Mouse (Mus musculus) adrenal gland, adult 18-20 months (tissue): Measurements from ENCODE around the gene Fam228b. TPM values are rescaled to one million over a fixed set of nuclear protein-coding genes. Genes with fewer than 3 reads are reported as not detected.
"Not testable (repeated sequence)": the region's sequence is repeated elsewhere in the genome, so short reads cannot be mapped to it uniquely, and the experiment has no call there.

ENCODE experiments used
- DNase-seq, 2 experiments: peaks; one replicate each; pipeline ENCODE4 v3.0.0; 2021 to 2022; ENCODE audit warnings: low spot score in 2 of 2
- total RNA-seq, 2 experiments: library from RNA; stranded (reverse); gene quantifications; 1 replicate in 1 of 2; 2 replicates in 1 of 2; pipeline ENCODE4 v1.2.3; 2021

Gene Fam228b
- total RNA-seq, 2 experiments from 2014 or later, result 3.3 to 6.1 TPM

DNA sequence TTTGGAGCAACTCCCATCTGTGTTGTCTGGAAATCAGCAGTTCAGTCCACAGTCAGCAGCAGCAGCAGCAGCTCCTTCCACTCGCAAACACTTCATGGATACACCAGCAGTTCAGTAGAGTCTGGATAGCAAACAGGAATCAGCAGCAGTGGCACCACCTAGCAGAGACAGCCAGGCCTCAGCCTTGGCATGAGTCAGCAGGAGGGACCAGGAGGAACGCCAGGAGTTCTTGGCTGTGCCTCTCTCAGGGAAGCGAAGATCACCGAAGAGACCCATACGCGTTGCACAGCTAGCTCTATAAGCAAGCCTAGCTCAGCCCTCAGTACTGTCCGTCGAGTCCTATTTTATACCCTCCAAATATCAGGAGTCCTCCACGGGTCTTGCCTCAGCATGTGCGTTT, 24.6 kb downstream of the Fam228b start:
- DNase-seq, result no peak

DNA sequence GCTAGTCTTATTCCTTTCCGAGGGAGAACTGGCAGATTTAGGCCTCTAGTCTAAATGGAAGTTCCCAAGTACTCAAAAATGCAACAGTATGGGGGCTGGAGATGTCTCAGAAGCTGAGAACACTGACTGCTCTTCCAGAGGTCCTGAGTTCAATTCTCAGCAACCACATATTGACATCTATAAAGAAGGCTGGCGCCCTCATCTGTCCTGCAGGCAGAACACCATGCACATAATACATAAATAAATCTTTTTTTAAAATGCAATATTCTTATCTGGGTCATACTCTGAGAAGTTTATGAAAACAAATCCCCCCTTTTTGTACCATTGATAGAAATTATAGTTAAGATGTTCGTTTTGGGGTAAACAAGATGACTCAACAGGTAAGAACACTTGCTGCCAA, 26.9 kb downstream of the Fam228b start:
- no peak for DNase-seq

DNA sequence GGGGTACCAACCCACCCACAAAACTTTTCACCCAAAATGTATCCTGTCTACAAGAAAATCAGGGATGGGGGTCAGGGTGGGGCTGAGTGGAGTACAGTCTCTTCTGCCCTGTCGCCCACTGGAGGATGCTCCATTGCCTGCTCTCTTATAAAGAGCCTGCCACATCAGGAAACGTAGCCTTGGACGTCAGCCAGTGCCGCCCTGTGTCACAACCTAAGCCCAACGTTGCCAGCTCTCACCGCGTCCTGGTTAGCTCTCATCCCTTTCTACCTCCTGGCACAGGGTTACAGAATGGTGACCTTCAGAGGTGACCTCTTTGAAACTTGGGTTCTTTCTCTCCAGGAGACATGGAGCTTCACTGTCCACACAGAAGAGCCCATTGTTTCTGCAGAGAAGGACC, 28.2 kb downstream of the Fam228b start:
- no peak for DNase-seq

DNA sequence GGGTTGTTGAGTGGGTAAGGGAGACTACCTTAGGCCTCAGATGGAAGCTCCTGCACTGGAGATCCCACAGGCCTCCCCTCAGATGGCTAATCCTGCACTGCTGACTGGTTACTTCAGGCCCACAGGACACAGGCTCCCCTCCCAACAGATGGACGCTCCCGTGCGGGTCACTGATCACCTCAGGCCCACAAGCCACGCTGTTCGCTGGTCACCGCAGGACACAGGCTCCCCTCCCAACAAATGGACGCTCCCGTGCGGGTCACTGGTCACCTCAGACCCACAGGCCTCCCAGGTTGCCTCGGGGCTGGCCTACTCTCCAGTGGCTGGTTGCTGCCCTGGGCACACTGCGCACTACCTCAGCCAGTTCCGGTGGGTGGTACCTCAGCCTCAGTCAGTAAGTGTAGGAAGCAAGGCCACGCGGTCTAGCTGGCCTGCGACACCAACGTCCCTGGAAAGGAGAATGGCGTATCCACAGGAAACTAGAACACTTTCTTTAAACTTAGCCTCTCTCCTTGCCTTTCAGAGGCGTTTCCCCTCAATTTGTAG, 31.0 kb downstream of the Fam228b start, which contains the start of gene Fam228a:
Gene Fam228a, minus strand, starts transcription at position 400 of the 546 bp plus-strand sequence.
- no peak for DNase-seq

DNA sequence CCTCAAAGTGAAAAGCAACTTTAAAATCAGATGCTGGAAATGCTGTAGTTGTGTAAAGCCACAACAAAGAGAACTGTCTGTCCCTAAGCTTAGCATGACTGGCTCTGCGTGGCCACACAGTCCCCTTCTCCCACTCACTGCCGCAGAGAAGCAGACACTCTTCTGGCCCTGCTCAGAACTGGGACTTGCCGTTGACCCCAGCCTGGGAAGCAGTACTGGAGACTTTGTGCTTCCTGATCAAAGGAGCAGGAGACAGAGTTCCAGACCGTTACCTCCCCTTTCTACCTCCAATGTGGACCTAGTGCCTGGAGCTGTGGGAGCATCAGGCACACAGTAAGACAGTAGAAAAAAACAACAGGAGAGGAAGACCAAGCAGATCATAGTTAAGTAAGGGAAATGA, 36.7 kb downstream of the Fam228b start:
- DNase-seq, result no peak

DNA sequence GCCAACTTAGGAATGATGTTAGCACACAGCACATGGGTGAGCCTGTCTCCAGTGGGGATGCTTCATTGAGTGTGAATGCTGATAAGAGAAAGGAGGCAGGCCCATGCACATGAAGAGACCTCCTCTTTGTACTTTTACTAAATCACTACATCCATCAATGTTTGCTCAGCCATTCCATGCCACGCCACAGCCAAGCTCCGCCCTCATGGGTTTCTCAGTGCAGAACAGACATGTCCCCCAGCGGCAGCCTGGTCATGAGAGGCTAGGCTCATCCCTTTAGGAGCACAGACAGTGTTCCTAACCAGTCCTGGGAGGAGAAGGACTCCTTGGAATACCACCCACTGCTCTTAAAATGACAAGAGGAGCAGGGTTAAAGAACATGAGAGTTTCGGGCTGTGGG, 37.4 kb downstream of the Fam228b start:
- DNase-seq, result no peak

DNA sequence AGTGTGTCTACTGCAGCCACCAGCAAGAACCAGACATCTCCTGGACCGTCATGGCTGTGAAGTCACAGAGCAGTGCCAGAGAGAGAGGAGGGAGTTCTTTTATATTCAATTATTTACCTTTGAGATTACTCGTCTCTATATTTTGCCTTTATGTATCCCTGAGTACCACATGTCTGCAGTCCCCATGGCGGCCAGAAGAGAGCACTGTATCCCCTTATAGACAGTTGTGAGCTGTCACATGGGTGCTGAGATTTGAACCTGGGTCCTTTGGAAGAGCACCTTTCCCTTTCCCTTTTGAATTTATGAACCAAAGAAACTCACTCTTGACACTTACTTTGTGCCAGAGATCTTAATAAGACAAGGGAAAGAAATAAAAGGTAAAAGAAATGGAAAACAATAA, 39.9 kb downstream of the Fam228b start:
- DNase-seq, result no peak

DNA sequence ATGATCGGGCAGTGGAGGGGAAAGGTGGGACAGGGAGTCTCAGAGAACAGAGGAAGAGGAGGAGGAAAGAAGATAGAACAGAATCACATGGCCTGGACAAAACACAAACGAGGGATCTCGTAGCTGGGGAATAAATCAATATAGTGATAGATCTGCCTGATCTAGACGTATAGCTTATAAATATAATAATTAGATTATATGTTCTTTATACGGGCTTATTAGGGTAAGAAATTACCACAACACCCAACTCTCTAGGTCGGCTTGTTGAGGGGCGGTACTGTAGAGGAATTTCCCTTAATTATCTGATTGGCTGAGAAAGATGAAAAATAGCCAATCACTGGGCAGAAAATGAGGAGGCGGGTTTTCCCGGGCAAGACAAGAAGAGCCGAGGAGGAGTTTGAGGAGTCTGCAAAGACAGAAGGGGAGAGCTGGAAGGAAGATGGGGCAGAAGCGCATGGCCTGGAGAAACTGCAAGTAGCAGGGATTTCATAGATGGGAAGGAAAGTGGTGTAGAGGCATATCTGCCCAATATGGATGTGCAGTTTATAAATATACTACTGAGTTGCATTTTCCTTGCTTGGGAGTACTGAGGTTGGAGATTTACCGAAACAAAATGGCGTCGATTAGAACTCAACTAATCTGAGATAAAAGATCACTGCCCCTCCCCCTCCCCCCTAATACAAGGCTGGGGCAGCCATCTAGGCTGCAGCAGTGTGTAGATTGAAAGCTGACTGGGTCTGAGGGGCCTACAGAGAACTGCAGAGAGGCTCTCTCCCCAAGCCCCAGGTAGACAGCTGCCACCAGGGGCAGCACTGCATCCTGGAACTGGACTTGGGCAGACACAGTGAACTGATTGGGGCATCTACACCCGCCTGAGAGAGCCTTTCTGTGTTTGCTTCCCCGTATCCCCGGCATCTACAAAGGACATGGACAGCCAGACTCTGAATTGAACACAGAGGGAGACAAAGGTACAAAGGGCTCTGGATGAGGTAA, 49.0 kb downstream of the Fam228b start:
- DNase-seq, result no peak

DNA sequence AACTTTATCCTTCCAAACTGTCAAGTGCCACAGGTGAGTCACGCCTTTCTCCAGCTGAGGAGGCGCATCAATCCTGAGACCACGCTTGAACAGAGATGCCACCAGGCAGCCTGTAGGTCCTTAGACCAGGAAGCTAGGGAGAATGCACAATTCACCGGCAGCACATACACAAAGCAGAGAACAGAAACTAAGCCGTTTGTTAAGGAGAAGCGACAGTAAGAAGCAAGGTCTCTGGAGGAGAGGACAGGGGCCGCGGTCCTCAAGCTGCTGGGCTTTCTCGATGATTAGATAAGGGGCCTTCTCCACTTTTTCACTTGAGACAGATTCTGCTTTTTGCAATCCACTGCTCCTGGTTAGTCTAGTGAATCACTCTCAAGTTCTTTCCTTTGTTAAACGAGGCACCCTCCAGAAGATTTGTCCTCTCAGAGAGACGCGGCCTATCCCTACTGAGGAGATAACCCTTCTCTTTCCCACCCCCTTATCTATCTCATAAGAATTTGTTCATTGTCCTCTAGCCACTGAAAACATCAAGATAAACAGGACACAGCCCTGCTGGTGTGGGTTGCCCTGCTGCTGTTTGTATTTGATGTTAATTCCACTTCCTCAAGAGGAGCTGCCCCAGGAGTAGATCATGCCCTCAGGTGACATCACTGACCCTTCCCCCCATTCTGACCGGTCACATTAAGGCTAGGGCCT, 49.9 kb downstream of the Fam228b start:
- DNase-seq, result no peak

DNA sequence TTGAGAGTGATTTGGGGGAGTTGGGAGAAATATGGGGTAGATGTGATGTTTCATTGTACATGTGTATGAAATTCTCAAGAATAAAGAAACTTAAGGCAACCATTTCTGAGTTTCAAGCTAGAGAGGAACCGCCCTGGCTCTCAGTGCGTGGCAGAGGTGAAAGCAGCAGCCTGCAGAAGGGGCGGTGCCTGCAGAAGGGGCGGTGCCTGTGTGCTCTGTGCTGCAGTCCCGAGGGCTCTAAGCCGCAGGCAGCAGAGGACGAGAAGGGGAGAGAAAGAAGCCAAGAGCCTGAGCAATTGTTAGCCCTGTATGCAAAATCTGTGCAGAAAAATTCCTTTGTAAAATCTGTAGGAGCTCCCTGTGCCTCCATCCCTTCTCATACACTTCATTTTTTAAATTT, 51.6 kb downstream of the Fam228b start:
- DNase-seq, result no peak

DNA sequence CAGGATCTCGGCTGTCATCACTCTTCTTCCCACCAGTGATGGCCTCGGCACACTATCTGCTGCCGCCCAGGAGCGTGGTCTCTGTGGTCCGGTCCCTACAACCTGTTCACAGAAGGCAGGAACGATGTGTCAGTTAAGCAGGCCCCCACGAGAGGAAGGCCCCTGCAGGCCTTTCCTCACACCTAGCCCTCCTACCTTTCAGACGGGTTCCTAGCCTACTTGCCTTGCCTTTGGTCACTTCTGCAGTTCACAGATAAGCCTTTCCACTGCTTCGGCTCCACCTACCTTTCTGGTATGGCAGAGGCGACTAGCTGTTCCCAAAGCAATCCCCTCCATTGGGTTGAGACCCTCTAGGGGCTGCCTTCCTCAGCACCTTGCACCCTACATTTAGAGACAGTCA, 53.5 kb downstream of the Fam228b start:
- no peak for DNase-seq

DNA sequence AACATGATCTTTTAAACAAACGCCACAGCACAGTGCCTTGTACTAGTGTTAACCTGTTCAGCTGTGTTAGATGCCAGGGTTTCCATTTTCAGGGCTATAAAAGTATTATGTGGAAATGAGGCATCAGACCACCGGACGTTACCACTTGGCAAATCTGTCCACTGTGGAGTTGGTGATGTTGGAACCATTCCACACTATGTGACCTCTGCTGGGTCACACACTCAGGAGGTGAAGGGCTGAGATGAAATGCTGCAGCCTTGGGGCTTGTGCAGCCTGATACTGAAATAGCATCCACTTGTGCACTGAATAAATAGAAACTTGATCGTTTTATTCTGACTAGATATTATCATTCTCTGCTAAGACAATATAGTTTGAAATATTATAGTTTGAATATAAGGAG, 55.7 kb downstream of the Fam228b start:
- DNase-seq, result no peak

DNA sequence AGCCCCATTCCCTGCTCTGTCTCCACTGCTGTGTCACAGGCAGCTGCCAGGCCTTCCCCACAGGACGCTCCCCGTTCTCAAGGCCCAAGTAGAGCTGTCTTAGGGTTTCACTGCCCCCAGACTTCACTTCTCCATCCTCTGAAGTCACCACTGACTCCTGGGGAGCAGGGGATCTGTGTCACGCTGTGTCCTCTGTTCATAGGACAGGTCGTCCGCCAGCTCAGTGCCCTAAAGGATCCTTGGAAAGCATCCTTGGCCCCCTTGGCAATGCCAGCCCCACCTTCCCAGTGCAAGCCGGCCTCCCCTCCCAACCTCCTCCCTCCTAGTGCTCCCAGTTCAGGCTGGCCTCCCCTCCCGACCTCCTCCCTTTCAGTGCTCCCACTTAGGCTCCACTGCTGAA, 59.1 kb downstream of the Fam228b start:
- no peak for DNase-seq

DNA sequence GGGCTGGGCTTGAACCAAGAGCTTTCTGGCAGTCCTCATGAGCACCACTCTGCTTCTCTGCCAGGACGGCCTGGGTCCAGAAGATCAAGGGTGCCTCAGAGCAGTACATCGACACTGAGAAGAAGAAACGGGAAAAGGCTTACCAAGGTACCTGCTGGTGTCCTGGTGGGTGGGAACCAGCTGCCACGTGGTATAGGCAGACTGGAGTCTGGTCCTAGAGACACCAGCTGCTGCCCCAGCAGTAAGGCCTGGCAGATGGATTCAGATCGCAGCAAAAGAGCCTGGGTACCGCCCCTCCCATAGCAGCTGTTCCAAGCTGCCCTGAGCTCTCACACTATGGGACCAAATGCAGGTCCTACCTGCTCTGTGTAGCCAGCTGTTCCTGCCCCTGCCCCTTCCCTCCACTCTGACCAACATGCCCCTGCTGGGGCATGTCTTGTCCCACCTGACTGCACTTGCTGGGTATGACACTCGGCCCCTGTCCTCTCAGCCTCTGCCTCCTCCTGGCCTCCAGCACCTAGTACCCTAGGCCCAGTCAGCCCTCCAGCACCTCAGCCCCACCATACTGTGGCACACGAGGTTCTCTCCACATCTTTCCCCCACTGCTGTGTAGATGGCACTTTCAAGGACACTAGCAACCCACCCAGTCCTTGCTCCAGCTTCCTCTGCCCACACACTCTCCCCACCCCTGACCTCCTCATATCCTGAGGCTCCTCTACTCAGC, 60.0 kb downstream of the Fam228b start:
- DNase-seq, result no peak

DNA sequence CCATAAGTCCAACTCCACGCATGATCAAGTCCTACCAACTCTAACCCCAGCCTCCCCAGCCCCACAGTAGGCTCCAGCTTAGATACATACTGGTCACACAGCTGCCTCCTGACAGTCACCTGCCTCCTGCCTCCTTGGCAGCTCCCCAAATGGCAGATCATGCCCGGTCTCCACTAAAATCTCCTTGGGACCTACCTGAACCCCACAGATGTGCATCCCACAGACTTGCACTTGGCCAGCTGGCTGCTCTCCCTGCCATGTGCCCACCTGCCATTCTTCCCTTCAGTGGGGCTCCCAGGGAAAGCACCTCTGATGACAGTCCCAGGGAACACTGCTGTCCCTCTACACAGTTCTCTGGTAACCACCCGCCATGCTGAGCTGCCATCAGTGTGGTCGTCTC, 60.8 kb downstream of the Fam228b start:
- DNase-seq, result no peak

DNA sequence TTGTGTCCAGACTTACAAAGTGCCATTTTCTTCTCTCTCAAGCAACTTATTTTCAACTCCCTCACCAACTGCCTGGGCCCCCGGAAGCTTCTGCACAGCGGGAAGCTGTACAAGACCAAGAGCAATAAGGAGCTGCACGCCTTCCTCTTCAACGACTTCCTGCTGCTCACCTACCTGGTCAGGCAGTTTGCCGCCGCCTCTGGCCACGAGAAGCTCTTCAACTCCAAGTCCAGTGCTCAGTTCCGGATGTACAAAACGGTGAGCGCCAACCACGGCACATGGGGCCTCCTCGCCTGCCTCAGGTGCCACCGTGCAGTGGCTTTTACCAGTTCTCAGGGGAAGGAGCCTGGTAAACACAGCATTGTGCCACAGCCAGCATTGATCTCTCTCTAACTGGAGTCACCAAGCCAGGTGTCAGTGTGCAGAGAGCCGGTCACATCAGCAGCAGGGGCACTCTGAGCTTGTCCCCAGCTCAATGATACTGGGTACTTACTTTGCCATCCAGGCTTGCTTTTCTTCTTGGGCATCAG, 61.5 kb downstream of the Fam228b start:
- DNase-seq, result no peak

DNA sequence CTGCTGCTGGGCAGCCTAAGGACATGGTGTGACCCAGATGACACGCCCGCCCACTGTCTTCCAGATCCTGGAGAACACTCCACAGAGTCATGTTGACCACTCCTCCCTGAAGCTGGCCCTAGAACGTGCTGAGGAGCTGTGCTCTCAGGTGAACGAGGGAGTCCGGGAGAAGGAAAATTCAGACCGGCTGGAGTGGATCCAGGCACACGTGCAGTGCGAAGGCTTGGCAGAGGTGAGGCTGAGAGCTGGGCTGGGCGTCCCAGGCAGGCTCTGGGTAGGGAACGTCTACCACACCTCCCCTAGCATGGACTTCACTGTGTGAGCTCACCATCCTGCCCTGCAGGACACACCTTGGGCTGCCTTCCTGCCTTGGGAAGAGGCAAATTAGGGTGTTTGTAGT, 62.2 kb downstream of the Fam228b start:
- no peak for DNase-seq

DNA sequence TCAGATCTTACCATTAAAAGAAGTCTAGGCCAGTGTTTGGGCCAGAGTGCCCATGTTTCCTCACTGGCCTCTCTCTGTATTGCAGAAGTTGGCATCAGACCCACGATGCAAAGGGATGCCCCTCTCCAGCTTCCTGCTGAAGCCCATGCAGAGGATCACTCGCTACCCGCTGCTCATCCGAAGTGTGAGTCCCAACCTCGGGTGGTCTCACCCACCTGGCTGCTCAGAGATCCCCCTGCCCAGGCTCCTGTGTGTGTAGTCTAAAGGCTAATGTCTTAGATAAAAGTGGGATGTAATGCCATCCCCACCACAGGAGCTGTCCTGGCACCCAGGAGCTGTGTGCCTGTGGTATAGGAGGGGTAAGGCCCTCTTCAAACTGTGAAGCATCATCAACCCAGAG, 62.9 kb downstream of the Fam228b start:
- no peak for DNase-seq

DNA sequence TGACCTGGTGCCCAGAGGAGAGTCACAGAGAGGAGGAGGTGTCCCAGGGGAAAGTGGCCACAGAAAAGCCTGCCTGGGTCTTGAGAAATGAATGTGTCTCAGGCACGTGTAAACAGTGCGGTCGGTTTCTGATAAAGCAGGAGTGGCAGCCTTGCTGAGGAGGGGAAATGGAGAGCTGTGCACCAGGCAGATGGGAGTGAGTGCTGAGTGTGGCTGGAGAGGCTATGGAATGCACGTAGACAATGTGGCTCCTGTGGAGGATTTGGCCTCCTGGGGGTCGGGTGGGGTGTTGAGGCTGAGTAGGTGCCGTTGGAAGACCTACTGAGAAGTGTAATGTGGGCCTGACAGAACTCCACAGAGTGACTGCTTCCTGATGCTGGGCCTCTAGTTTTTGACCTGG, 63.4 kb downstream of the Fam228b start:
- DNase-seq, result not testable (repeated sequence)

DNA sequence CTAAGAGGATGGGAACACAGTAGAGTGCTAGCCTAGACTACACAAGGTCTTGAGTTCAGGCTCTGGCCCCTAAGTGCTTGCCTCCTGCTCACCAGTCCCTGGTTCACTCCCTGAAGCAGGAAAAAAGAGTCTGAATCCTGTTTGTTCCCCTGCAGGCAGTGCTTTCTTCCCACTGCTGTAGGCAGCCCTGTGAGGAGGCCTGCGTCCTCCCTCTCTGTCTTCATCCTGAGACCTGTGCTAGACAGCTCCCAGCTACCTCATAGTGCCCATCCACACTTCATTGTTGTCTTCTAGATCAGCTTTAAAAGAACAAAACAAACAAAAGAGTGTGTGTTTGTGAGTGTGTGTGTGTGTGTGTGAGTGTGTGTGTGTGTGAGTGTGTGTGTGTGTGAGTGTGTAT, 74.5 kb downstream of the Fam228b start:
- DNase-seq, result no peak

DNA sequence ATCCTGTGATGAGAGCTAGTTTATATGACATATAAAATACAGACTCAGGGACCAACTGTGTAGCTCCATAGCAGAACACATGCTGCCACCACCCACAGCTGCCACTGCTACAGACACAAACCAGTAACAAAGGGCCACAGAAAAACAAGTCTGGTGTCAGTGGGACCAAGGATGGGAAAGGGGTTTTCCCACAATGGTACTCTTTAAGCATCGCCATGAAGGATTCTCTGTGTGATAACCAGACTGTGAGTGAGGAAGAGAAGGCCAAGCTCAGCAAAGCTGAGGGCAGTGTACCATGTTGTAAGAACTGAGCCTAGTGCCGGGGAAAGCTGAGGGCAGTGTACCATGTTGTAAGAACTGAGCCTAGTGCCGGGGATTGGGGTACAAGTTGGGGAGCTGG, 77.9 kb downstream of the Fam228b start:
- DNase-seq, result no peak
